Mouse (Mus musculus) MEL (cell line): ENCODE measurements around the gene Fam13a. TPM values are rescaled to one million over a fixed set of nuclear protein-coding genes. Genes with fewer than 3 reads are reported as not detected.

Experiments
- DNase-seq: peaks from one replicate; pipeline ENCODE4 v3.0.0; 2011; ENCODE audit warnings: low read depth, low spot score
- H3K27ac ChIP-seq: 2 replicates; pipeline ENCODE4 v1.5.1; 2012; ENCODE audit warnings: low read depth, mild to moderate bottlenecking, control low read depth, low read length, moderate library complexity; ENCODE audit not compliant: control insufficient read depth
- H3K27me3 ChIP-seq, 2 experiments: fragments of 150-350 bp in 1 of 2; sonication (generic) in 1 of 2; 2 replicates each; pipeline ENCODE4 v1.6.1; 2012; ENCODE audit warnings: low read length in 2 of 2, mild to moderate bottlenecking in 2 of 2, improper control_type of control experiment in 1 of 2, moderate library complexity in 1 of 2; ENCODE audit not compliant: insufficient read depth in 2 of 2, control insufficient read depth in 1 of 2
- H3K36me3 ChIP-seq, 2 experiments: 2 replicates each; pipeline ENCODE4 v1.6.1; 2012 to 2014; ENCODE audit warnings: low read length in 2 of 2, improper control_type of control experiment in 1 of 2, inconsistent platforms in 1 of 2, mild to moderate bottlenecking in 1 of 2; ENCODE audit not compliant: insufficient read depth in 2 of 2, control insufficient read depth in 1 of 2
- H3K4me1 ChIP-seq, 2 experiments: fragments of 150-350 bp in 1 of 2; sonication (generic) in 1 of 2; 2 replicates each; pipeline ENCODE4 v1.6.1; 2012; ENCODE audit warnings: low read length in 2 of 2, improper control_type of control experiment in 1 of 2, mild to moderate bottlenecking in 1 of 2; ENCODE audit not compliant: insufficient read depth in 2 of 2, control insufficient read depth in 1 of 2
- H3K4me3 ChIP-seq, 2 experiments: fragments of 150-350 bp in 1 of 2; sonication (generic) in 1 of 2; 2 replicates each; pipeline ENCODE4 v1.5.1; 2012; ENCODE audit warnings: low read depth in 2 of 2, low read length in 2 of 2, mild to moderate bottlenecking in 2 of 2, moderate library complexity in 2 of 2, control low read depth in 1 of 2, improper control_type of control experiment in 1 of 2; ENCODE audit not compliant: control insufficient read depth in 1 of 2, insufficient read depth in 1 of 2
- H3K79me2 ChIP-seq: 2 replicates; pipeline ENCODE4 v1.6.1; 2012; ENCODE audit warnings: mild to moderate bottlenecking, low read length, moderate library complexity; ENCODE audit not compliant: control insufficient read depth, poor library complexity, insufficient read depth
- H3K9ac ChIP-seq: 2 replicates; pipeline ENCODE4 v1.6.1; 2012; ENCODE audit warnings: low read depth, mild to moderate bottlenecking, control low read depth, low read length, moderate library complexity; ENCODE audit not compliant: control insufficient read depth, poor library complexity, severe bottlenecking
- H3K9me3 ChIP-seq: fragments of 150-350 bp; sonication (generic); replicated peaks from 2 replicates; pipeline ENCODE4 v1.6.1; 2012; ENCODE audit warnings: mild to moderate bottlenecking, low read length, improper control_type of control experiment, moderate library complexity; ENCODE audit not compliant: insufficient read depth
- BHLHE40 ChIP-seq: IDR thresholded peaks from 2 replicates; pipeline ENCODE4 v1.6.1; 2012; ENCODE audit warnings: low read depth, mild to moderate bottlenecking, inconsistent platforms, low read length, improper control_type of control experiment, borderline replicate concordance
- CHD1 ChIP-seq: IDR thresholded peaks from 2 replicates; pipeline ENCODE4 v1.6.1; 2012; ENCODE audit warnings: low read depth, mild to moderate bottlenecking, inconsistent platforms, low read length, improper control_type of control experiment
- CHD2 ChIP-seq: IDR thresholded peaks from 2 replicates; pipeline ENCODE4 v1.6.1; 2011; ENCODE audit warnings: low read length, improper control_type of control experiment
- CTCF ChIP-seq, 3 experiments: IDR thresholded peaks in 2 of 3; conservative IDR thresholded peaks in 1 of 3; 2 replicates each; pipeline ENCODE4 v1.5.1; 2011 to 2012; ENCODE audit warnings: low read length in 3 of 3, low read depth in 2 of 3, mild to moderate bottlenecking in 2 of 3, improper control_type of control experiment in 1 of 3, inconsistent platforms in 1 of 3, mixed read lengths in 1 of 3, moderate library complexity in 1 of 3; ENCODE audit not compliant: control insufficient read depth in 1 of 3, insufficient read depth in 1 of 3, poor library complexity in 1 of 3, severe bottlenecking in 1 of 3
- E2F4 ChIP-seq: IDR thresholded peaks from 2 replicates; pipeline ENCODE4 v1.6.1; 2011; ENCODE audit warnings: low read depth, low read length, improper control_type of control experiment, borderline replicate concordance
- ELF1 ChIP-seq: IDR thresholded peaks from 2 replicates; pipeline ENCODE4 v1.6.1; 2014; ENCODE audit warnings: low read depth, mild to moderate bottlenecking, inconsistent platforms, low read length, improper control_type of control experiment, moderate library complexity
- EP300 ChIP-seq, 2 experiments: IDR thresholded peaks; 2 replicates each; pipeline ENCODE4 v1.6.1; 2011; ENCODE audit warnings: improper control_type of control experiment in 2 of 2, low read length in 2 of 2, low read depth in 1 of 2, mild to moderate bottlenecking in 1 of 2
- ETS1 ChIP-seq: IDR thresholded peaks from 2 replicates; pipeline ENCODE4 v1.6.1; 2012; ENCODE audit warnings: low read depth, mild to moderate bottlenecking, inconsistent platforms, low read length, improper control_type of control experiment, moderate library complexity
- GATA1 ChIP-seq: IDR thresholded peaks from 2 replicates; pipeline ENCODE4 v1.6.1; 2011; ENCODE audit warnings: low read depth, low read length, improper control_type of control experiment
- JUND ChIP-seq: IDR thresholded peaks from 2 replicates; pipeline ENCODE4 v1.6.1; 2011; ENCODE audit warnings: low read depth, mild to moderate bottlenecking, improper control_type of control experiment, low read length
- KAT2A ChIP-seq: conservative IDR thresholded peaks from 2 replicates; pipeline ENCODE4 v1.6.1; 2012; ENCODE audit warnings: low read depth, low read length, improper control_type of control experiment, inconsistent platforms
- MAX ChIP-seq: IDR thresholded peaks from 2 replicates; pipeline ENCODE4 v1.6.1; 2011; ENCODE audit warnings: low read length, improper control_type of control experiment
- MEF2A ChIP-seq: IDR thresholded peaks from 2 replicates; pipeline ENCODE4 v1.6.1; 2014; ENCODE audit warnings: low read depth, mild to moderate bottlenecking, inconsistent platforms, low read length, improper control_type of control experiment; ENCODE audit not compliant: poor library complexity, insufficient replicate concordance, severe bottlenecking; ENCODE audit errors: extremely low read depth
- MYB ChIP-seq: IDR thresholded peaks from 2 replicates; pipeline ENCODE4 v1.6.1; 2011; ENCODE audit warnings: mild to moderate bottlenecking, low read depth, low read length, improper control_type of control experiment
- NRF1 ChIP-seq: IDR thresholded peaks from 2 replicates; pipeline ENCODE4 v1.6.1; 2014; ENCODE audit warnings: low read depth, mild to moderate bottlenecking, inconsistent platforms, low read length, improper control_type of control experiment, moderate library complexity; ENCODE audit not compliant: poor library complexity, insufficient read depth, severe bottlenecking
- POLR2AphosphoS5 ChIP-seq: IDR thresholded peaks from 2 replicates; pipeline ENCODE4 v1.6.1; 2012; ENCODE audit warnings: low read depth, borderline replicate concordance, mild to moderate bottlenecking, inconsistent platforms, low read length, moderate library complexity, mixed read lengths
- RAD21 ChIP-seq: IDR thresholded peaks from 2 replicates; pipeline ENCODE4 v1.6.1; 2011; ENCODE audit warnings: mild to moderate bottlenecking, low read depth, low read length, improper control_type of control experiment
- SIN3A ChIP-seq: IDR thresholded peaks from 2 replicates; pipeline ENCODE4 v1.6.1; 2012; ENCODE audit warnings: low read length, improper control_type of control experiment, inconsistent platforms
- SMC3 ChIP-seq: IDR thresholded peaks from 2 replicates; pipeline ENCODE4 v1.6.1; 2011; ENCODE audit warnings: low read depth, low read length, improper control_type of control experiment
- TAL1 ChIP-seq: IDR thresholded peaks from 2 replicates; pipeline ENCODE4 v1.6.1; 2012; ENCODE audit warnings: mild to moderate bottlenecking, inconsistent platforms, low read length, moderate library complexity, mixed read lengths
- TBP ChIP-seq: IDR thresholded peaks from 2 replicates; pipeline ENCODE4 v1.8.0; 2011; ENCODE audit warnings: low read depth, low read length, improper control_type of control experiment
- UBTF ChIP-seq: IDR thresholded peaks from 2 replicates; pipeline ENCODE4 v1.6.1; 2012; ENCODE audit warnings: low read depth, mild to moderate bottlenecking, inconsistent platforms, low read length, improper control_type of control experiment, moderate library complexity, borderline replicate concordance; ENCODE audit not compliant: insufficient read depth
- ZKSCAN1 ChIP-seq: IDR thresholded peaks from 2 replicates; pipeline ENCODE4 v1.6.1; 2012; ENCODE audit warnings: low read depth, mild to moderate bottlenecking, inconsistent platforms, low read length, improper control_type of control experiment, moderate library complexity
- ZNF384 ChIP-seq: IDR thresholded peaks from 2 replicates; pipeline ENCODE4 v1.6.1; 2012; ENCODE audit warnings: low read depth, mild to moderate bottlenecking, inconsistent platforms, low read length, improper control_type of control experiment
- polyA plus RNA-seq, 2 experiments: library from polyadenylated mRNA; stranded (reverse) in 1 of 2; unstranded in 1 of 2; fragments of >175 nt in 1 of 2; fragments of >200 nt in 1 of 2; gene quantifications; 2 replicates each; pipeline versions ENCODE4 v1.2.1 to v1.2.4; 2012; ENCODE audit warnings: low replicate concordance in 2 of 2, low read depth in 1 of 2; ENCODE audit not compliant: insufficient read length in 2 of 2, insufficient read depth in 1 of 2, missing spikeins in 1 of 2
- total RNA-seq: library from RNA; depleted of rRNA; stranded (reverse); fragments of 300-350 nt; gene quantifications from 2 replicates; pipeline ENCODE4 v1.2.3, GENCODE M21; 2012

The Fam13a gene
- total and polyA plus RNA-seq, 3 experiments = not detected

- Histone ChIP-seq H3K36me3 (no peaks in the 10 kb centered on the region), H3K4me3 (no peak overlapping the region), H3K9ac (no peak overlapping the region), H3K27ac (no peak overlapping the region), H3K9me3 (no peaks in the 10 kb centered on the region), H3K27me3 (no peaks in the 10 kb centered on the region), H3K79me2 (no peaks in the 10 kb centered on the region), H3K4me1 (no peaks in the 10 kb centered on the region)
- no peak for TF ChIP-seq UBTF
- TF ChIP-seq TAL1 = no peak
- TF ChIP-seq POLR2AphosphoS5 = no peak
- TF ChIP-seq CHD2 = no peak
- TF ChIP-seq ETS1 = no peak
- TF ChIP-seq TBP = no peak
- no peak for TF ChIP-seq CTCF (IDR thresholded peaks at IDR 0.05 in 2 of 3, conservative IDR thresholded peaks at IDR 0.05 in 1 of 3; ENCODE audit: control insufficient read depth in 1 of 3, insufficient read depth in 1 of 3, low read depth in 2 of 3, low read length in 3 of 3, poor library complexity in 1 of 3, severe bottlenecking in 1 of 3)
- no peak for TF ChIP-seq MEF2A
- no peak for TF ChIP-seq SIN3A
- no peak for TF ChIP-seq SMC3
- TF ChIP-seq MAX = no peak
- no peak for TF ChIP-seq GATA1
- no peak for TF ChIP-seq ELF1
- no peak for TF ChIP-seq CHD1
- no peak for TF ChIP-seq KAT2A
- TF ChIP-seq E2F4 = no peak
- no peak for TF ChIP-seq RAD21
- TF ChIP-seq BHLHE40 = no peak
- no peak for TF ChIP-seq JUND
- DNase-seq = no peak
Observed at GRCm38 (mm10) chr6:59023455-59024163, 740 bp downstream of the Fam13a start.

GRCm38 (mm10) chr6:59022621-59023020 lies 1.7 kb downstream of the Fam13a start:
- H3K4me3 ChIP-seq = no peak overlapping the region

More at GRCm38 (mm10) chr6:59022621-59023020, 1.7 kb downstream of the Fam13a start:
- Histone ChIP-seq H3K9ac (no peak overlapping the region), H3K27me3 (no peaks in the 10 kb centered on the region), H3K4me1 (no peaks in the 10 kb centered on the region), H3K9me3 (no peaks in the 10 kb centered on the region), H3K79me2 (no peaks in the 10 kb centered on the region), H3K36me3 (no peaks in the 10 kb centered on the region), H3K27ac (no peak overlapping the region)
- DNase-seq = no peak
- TF ChIP-seq MYB = no peak
- no peak for TF ChIP-seq TBP
- no peak for TF ChIP-seq ZNF384
- no peak for TF ChIP-seq NRF1
- TF ChIP-seq SMC3 = no peak
- no peak for TF ChIP-seq MEF2A
- no peak for TF ChIP-seq EP300 (IDR thresholded peaks at IDR 0.05; ENCODE audit: low read depth in 1 of 2, low read length in 2 of 2)
- no peak for TF ChIP-seq ZKSCAN1
- no peak for TF ChIP-seq TAL1
- TF ChIP-seq SIN3A = no peak
- no peak for TF ChIP-seq ELF1
